ENCODE assay signal across 17 mouse cellular contexts in the genomic region with DNA sequence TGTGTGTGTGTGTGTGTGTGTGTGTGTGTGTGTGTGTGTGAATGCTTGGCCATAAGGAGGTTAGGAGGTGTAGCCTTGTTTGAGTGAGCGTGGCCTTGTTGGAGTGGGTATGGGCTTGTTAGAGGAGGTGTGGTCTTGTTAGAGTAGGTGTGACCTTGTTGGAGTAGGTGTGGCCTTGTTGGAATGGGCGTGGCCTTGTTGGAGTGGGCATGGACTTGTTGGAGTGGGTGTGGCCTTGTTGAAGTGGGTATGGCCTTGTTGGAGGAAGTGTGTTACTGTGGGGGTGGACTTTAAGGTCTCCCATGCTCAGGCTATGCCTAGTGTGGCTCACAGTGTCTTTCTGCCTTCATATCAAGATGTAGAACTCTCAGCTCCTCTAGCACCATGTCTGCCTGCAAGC.
"Had no signal": no experiment of that assay in that cellular context is flagged by ENCODE, and none has a peak within 500 bp of the region (broad histone marks: within the 10 kb centered on the region; RNA-seq: fewer than 3 reads in every experiment).

No protein-coding gene starts in this region.

- DNase-seq: retina, postnatal 1 day; right cerebral cortex, adult 18-20 months; right cerebral cortex, postnatal 14 days; right cerebral cortex, postnatal 25 days; right cerebral cortex, postnatal 4 days; spleen, adult 18-20 months; thymus, adult 18-20 months; thymus, adult 2 months; thymus, postnatal 14 days; thymus, postnatal 25 days; thymus, postnatal 36 days; thymus, postnatal 4 days had no signal

- H3K4me3 ChIP-seq: neural tube, embryonic 12.5 days; neural tube, embryonic 13.5 days; neural tube, embryonic 15.5 days; stomach, embryonic 15.5 days had no signal

- H3K27me3 ChIP-seq: neural tube, embryonic 12.5 days; neural tube, embryonic 13.5 days; neural tube, embryonic 15.5 days; stomach, embryonic 15.5 days had no signal

- H3K4me1 ChIP-seq: neural tube, embryonic 12.5 days; neural tube, embryonic 13.5 days; neural tube, embryonic 15.5 days; stomach, embryonic 15.5 days had no signal

- H3K36me3 ChIP-seq: neural tube, embryonic 12.5 days; neural tube, embryonic 13.5 days; neural tube, embryonic 15.5 days; stomach, embryonic 15.5 days had no signal

- H3K9ac ChIP-seq: neural tube, embryonic 12.5 days; neural tube, embryonic 13.5 days; neural tube, embryonic 15.5 days; stomach, embryonic 15.5 days had no signal

- H3K9me3 ChIP-seq: neural tube, embryonic 12.5 days; neural tube, embryonic 13.5 days; neural tube, embryonic 15.5 days; stomach, embryonic 15.5 days had no signal

- H3K27ac ChIP-seq: neural tube, embryonic 12.5 days; neural tube, embryonic 13.5 days; neural tube, embryonic 15.5 days; stomach, embryonic 15.5 days; stomach, postnatal 0 days had no signal

- H3K4me2 ChIP-seq: neural tube, embryonic 12.5 days; neural tube, embryonic 13.5 days; neural tube, embryonic 15.5 days; stomach, embryonic 15.5 days had no signal
